Mouse (Mus musculus): ENCODE measurements around the gene Jmjd1c.

DNA sequence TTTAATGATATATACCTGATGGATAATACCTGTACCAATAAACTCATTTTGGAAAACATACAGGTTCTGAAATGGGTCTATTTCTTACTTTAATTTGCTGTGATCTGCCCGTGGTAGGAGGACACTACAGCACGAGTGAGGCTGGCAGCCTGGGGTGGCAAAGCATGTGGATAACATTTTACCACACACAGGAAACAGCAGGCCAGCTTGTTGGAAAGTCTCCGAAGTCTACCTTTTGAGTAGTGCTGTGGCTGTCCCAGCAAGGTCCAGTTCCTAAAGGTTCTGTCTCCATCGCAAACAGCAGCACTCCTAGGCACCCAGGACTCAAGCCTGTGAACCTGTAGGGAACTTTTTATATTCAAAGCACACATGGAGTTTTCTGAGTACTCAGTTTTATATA, 49.7 kb downstream of the Jmjd1c start:
- no peak for TF ChIP-seq EP300 (optimal IDR thresholded peaks at IDR 0.05)
- TF ChIP-seq CTCF (IDR thresholded peaks at IDR 0.05; ENCODE audit: low read depth): no peak
